Mouse (Mus musculus) hindbrain, embryonic 16.5 days (tissue): ENCODE data around the gene Gmpr2. TPM values are rescaled to one million over a fixed set of nuclear protein-coding genes. Genes with fewer than 3 reads are reported as not detected.
A peak's percentile ranks its signal among the peaks of the same experiment; 100 is the strongest.

Experiments
- ATAC-seq: fragments of 200-750 bp; cut with Nextera tagmentation; 2 replicates; pipeline ENCODE4 v1.8.0; 2017; ENCODE audit warnings: moderate TSS enrichment, moderate library complexity
- H3K27ac ChIP-seq: fragments of 300-500 bp; sonication (generic); 2 replicates; pipeline ENCODE4 v1.5.1; 2014; ENCODE audit warnings: low read depth, mild to moderate bottlenecking, control low read depth, low read length, moderate library complexity
- H3K27me3 ChIP-seq: fragments of 300-500 bp; sonication (generic); replicated peaks from 2 replicates; pipeline ENCODE4 v1.6.1; 2014; ENCODE audit warnings: low read length; ENCODE audit not compliant: control insufficient read depth, insufficient read depth
- H3K36me3 ChIP-seq: fragments of 300-500 bp; sonication (generic); 2 replicates; pipeline ENCODE4 v1.6.1; 2014; ENCODE audit warnings: mild to moderate bottlenecking, low read length, moderate library complexity, mixed read lengths; ENCODE audit not compliant: control insufficient read depth, insufficient read depth
- H3K4me1 ChIP-seq: fragments of 300-500 bp; sonication (generic); 2 replicates; pipeline ENCODE4 v1.6.1; 2014; ENCODE audit warnings: low read depth, low read length; ENCODE audit not compliant: control insufficient read depth, insufficient read depth
- H3K4me2 ChIP-seq: fragments of 300-500 bp; sonication (generic); 2 replicates; pipeline ENCODE4 v1.6.1; 2014; ENCODE audit warnings: mild to moderate bottlenecking, low read length, control low read depth, moderate library complexity
- H3K4me3 ChIP-seq: fragments of 300-500 bp; sonication (generic); 2 replicates; pipeline ENCODE4 v1.5.1; 2014; ENCODE audit warnings: mild to moderate bottlenecking, low read length, control low read depth, moderate library complexity
- H3K9ac ChIP-seq: fragments of 300-500 bp; sonication (generic); 2 replicates; pipeline ENCODE4 v1.6.1; 2014; ENCODE audit warnings: low read depth, mild to moderate bottlenecking, control low read depth, low read length, moderate library complexity
- H3K9me3 ChIP-seq: fragments of 300-500 bp; sonication (generic); 2 replicates; pipeline ENCODE4 v1.6.1; 2014; ENCODE audit warnings: mild to moderate bottlenecking, low read length, moderate library complexity; ENCODE audit not compliant: control insufficient read depth
- WGBS: fragments of 180-500 bp; shearing (Covaris S2); extraction: QIAGEN DNeasy Blood & Tissue Kit; methylation state at CpG from one replicate; pipeline ENCODE4 v1.1.7; 2014; 5-methylcytosine and 5-hydroxymethylcytosine counted together
- polyA plus RNA-seq: library from polyadenylated mRNA; unstranded; fragments of >200 nt; fragmentation: Nextera tagmentation; extraction: Ambion mirVana; gene quantifications from 2 replicates; pipeline ENCODE4 v1.2.1, GENCODE M21; 2015

Gene Gmpr2
- polyA plus RNA-seq, result 48.6 and 50.4 TPM in 2 replicates

DNA sequence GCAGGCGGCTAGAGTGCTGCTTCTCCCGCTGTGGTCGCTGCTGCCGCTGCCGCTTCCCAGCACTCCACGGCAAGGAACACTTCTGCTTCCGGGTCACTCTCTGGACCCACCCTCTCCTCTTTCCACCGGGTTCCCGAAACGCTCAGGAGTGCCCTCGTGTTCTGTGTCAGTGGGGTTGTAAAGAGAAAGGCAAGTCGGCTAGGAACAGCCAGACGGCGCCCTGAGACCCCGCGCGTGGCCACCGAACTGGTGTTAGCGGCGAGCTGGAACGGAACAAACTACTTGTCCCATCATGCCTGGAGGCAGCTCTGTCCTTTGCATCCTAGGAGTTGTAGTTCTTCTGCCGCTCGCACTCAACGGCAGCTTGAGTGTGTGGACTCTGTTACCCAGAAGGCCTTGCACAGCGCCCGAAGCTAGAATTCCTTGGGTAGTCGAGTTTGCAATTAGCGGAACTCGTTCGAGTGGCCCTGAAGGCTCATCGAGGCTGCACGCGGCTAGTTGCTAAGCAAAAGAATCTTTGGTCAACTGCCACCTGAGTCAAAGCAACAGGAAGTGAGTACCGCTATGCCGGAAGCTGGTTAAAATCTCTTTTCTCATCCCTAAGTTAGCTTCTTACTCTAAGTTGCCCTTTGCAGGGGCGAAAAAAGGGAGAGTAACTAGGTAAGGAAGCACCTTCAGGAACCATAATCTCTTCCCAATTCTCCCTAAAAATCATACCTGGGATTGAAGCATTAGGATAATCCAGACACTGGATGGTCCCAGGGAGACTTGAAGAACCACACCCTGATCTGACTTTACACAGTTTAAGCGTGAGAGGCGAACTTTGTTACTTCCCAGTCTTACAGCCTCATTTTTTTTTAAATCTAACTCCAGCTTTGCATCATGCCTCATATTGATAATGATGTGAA lies at the start of gene Gmpr2, which contains the start of gene Nedd8:
Gmpr2 (plus strand) TSS at position 109 of the 908 bp plus-strand sequence.
Nedd8 (minus strand) TSS at position 292 of the 908 bp plus-strand sequence.
- peak within 1 kb of the TSS; percentile 85 for H3K9ac ChIP-seq
- ATAC-seq, result peak; percentile 98
- peak within 1 kb of the TSS; percentile 94 for H3K27ac ChIP-seq
- H3K27me3 ChIP-seq, result no peaks in the 10 kb centered on the region
- H3K4me1 ChIP-seq, result peaks cover 16% of the 10 kb centered on the region
- 1% methylated on average over 38 of the region's 38 CpGs for WGBS
- H3K4me2 ChIP-seq, result peak within 1 kb of the TSS; percentile 97
- peak within 1 kb of the TSS; percentile 76 for H3K4me3 ChIP-seq
- no peaks in the 10 kb centered on the region for H3K9me3 ChIP-seq
- peaks cover 15% of the 10 kb centered on the region for H3K36me3 ChIP-seq

DNA sequence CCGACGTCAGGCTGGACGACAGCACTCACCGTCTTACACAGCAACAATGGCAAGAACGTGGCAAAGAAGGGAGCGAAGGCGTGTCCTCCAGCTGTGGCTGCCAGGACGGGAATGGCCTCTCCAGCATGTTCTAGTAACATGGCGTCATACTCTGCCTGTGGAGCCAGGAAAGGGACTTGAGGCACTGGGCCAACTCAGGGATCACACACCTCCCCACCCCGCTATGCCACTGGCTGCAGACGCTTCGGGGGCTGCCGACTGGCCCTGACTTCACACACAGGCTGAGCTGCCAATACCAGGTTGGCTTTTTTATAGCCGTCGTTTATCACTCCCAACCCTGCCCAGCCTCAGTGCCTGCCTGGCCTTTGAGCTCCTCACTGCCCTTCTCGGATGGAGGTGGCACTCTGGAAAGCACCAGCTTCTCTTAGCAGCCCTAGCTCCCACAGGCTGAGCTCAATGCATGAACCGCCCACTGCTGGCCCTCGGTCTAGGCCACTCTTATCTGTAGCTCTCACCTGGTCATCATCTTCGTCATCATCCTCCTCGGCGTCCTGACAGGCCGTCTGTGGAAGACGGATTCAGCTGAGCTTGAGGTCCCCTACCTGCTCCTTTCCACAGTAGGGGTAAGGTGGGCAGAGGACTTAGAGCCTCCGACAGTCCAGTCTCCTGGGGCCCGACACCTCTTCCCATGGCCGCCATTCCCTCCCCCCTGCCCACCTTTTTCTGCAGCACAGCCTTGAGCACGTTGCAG lies 43.5 kb upstream of the Gmpr2 start:
- Histone ChIP-seq H3K27me3 (no peaks in the 10 kb centered on the region), H3K9ac (no peak overlapping the region), H3K4me1 (no peaks in the 10 kb centered on the region), H3K27ac (no peak overlapping the region), H3K4me2 (no peak overlapping the region), H3K36me3 (peaks cover 75% of the 10 kb centered on the region), H3K4me3 (no peak overlapping the region), H3K9me3 (no peaks in the 10 kb centered on the region)
- ATAC-seq, result no peak
- WGBS, result 88% methylated on average over 27 of the region's 27 CpGs

DNA sequence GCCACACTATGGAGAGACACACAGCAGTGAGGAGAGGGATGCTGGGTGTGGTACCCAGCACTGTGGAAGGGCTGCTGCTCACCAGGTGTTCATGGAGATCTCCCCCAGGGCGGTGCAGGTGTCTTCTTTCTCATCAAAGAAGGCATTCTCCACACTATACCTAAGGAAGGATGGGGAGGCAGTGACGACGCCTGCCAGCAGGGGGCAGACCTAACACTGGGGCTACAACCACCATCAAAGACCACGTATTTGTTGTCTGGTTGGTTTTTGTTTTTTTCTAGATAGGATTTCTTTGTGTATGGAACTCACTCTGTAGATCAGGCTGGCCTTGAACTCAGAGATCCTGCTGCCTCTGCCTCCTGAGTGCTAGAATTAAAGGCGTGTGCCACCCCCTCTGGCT lies 42.4 kb upstream of the Gmpr2 start:
- no peak overlapping the region for H3K9ac ChIP-seq
- WGBS, result 55% methylated on average over 5 of the region's 5 CpGs
- H3K9me3 ChIP-seq, result no peaks in the 10 kb centered on the region
- no peak overlapping the region for H3K27ac ChIP-seq
- ATAC-seq, result no peak
- no peaks in the 10 kb centered on the region for H3K27me3 ChIP-seq
- H3K36me3 ChIP-seq, result peaks cover 79% of the 10 kb centered on the region
- no peaks in the 10 kb centered on the region; the same call in 1 of the 2 replicates for H3K4me1 ChIP-seq
- no peak overlapping the region for H3K4me3 ChIP-seq
- no peak overlapping the region for H3K4me2 ChIP-seq

DNA sequence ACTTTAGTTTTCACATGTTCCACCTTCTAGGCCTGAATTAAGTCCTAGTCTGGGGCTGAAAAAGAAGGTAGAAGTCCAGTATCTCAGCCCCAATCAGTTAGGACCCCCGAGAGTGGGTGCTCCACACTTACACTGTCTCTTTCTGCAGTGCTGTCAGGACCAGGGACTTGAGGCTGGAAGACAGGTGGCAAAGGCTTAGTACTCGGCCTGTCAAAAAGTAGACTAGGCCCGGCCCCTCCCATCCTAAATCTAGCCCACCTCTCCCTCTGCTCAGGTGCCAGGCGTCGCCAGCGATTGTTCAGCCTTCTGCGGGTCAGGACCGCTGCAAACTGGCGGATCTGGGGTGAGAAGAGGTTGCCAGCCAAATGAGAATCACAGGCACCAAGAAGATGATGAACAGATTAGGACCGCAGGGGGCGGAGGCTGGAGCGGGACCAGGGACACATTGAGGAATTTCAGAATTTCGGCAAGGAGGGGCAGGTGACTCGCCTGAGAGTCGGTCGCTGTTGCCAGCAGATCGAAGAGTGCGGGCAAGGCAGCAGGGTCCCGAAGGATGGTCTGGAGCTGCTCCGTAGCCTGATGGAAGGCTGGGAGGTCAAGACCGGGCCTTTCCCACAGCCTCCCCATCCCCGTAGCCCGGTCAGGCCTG lies 36.7 kb upstream of the Gmpr2 start:
- H3K9ac ChIP-seq, result peak overlapping the region; percentile 75
- ATAC-seq, result peak; percentile 77
- peak overlapping the region; percentile 74 for H3K27ac ChIP-seq
- H3K4me2 ChIP-seq, result peak overlapping the region; percentile 77
- WGBS, result 2% methylated on average over 23 of the region's 23 CpGs
- no peaks in the 10 kb centered on the region for H3K9me3 ChIP-seq
- H3K36me3 ChIP-seq, result peaks cover 46% of the 10 kb centered on the region
- H3K27me3 ChIP-seq, result no peaks in the 10 kb centered on the region
- H3K4me1 ChIP-seq, result peaks cover 11% of the 10 kb centered on the region
- peak overlapping the region; percentile 61 for H3K4me3 ChIP-seq

DNA sequence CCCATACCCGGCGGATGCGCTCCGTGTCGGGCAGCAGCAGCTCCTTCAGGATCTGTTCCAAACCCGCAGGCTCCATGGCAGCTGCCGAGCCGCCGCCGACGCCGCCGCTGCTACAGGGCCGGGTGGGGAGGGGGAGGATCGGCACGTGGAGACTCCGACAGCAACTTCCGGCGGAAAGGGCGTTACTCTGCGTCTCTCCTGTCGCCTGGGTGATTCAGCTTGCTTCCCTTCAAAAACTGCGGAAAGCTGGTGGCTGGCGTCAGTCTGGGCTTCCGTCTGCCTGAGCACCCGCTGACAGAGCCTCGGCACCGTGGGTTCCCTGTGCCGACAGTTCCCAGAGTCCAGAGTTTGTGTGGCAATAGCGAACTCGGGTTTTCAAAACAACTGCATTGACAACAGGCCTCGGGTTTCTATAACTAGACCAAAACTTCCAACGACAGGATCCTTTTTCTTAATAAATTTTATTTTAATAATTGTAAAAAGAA lies 36.2 kb upstream of the Gmpr2 start, which contains the start of gene Ipo4:
Ipo4 (minus strand) TSS at position 435 of the 485 bp plus-strand sequence.
- Histone ChIP-seq H3K4me1 (peaks cover 11% of the 10 kb centered on the region), H3K4me3 (peak within 1 kb of the TSS; percentile 61), H3K27me3 (no peaks in the 10 kb centered on the region), H3K27ac (peak within 1 kb of the TSS; percentile 74), H3K9ac (peak within 1 kb of the TSS; percentile 75), H3K4me2 (peak within 1 kb of the TSS; percentile 77), H3K36me3 (peaks cover 43% of the 10 kb centered on the region), H3K9me3 (no peaks in the 10 kb centered on the region)
- whole genome bisulfite sequencing, result 1% methylated on average over 29 of the region's 33 CpGs
- ATAC-seq, result peak; percentile 91

DNA sequence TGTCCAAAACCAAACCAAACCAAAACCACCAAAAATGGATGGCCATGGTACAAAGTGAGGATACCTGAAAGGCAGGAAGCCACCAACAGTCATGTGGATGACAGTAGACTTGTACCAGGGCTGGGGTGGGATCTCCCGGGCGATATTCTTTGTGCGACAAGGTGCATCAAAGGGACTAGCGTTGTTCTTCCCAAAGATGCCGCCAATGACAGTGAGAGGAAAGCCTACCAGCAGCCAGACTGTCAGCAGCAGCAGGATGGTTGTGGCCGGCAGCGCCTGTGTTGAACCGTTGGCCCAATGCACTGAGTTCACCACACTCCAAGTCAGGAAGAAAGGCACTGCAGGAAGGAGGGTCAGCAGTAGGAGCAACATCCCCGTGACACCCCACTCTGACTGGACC lies 33.9 kb upstream of the Gmpr2 start, which contains the start of gene Gm49378:
Gm49378 (minus strand) TSS at position 101 of the 400 bp plus-strand sequence.
- H3K4me3 ChIP-seq, result no peak within 1 kb of the TSS
- H3K27me3 ChIP-seq, result no peaks in the 10 kb centered on the region
- H3K27ac ChIP-seq, result no peak within 1 kb of the TSS
- H3K9ac ChIP-seq, result no peak within 1 kb of the TSS
- peaks cover 18% of the 10 kb centered on the region for H3K4me1 ChIP-seq
- H3K9me3 ChIP-seq, result no peaks in the 10 kb centered on the region
- no peak for ATAC-seq
- H3K36me3 ChIP-seq, result peaks cover 27% of the 10 kb centered on the region
- WGBS, result 96% methylated on average over 9 of the region's 9 CpGs
- no peak within 1 kb of the TSS for H3K4me2 ChIP-seq

DNA sequence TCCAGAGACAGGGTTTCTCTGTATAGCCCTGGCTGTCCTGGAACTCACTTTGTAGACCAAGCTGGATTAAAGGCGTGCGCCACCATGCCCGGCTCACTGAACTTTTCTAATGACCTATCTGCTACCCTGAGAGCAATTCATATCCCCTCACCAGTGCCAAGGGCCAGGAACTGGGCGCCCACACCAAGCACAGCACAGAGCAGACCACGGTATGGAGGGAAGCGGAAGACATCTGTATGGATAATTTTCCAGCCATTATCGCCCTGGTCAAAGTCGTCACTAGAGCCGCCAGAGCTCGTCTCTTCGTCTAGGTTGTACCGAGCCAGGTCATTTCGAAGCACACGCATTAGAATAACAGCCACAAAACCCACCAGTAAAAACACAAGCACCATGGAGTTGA lies 30.9 kb upstream of the Gmpr2 start:
- H3K9ac ChIP-seq, result no peak overlapping the region
- H3K36me3 ChIP-seq, result peaks cover 17% of the 10 kb centered on the region
- no peaks in the 10 kb centered on the region for H3K9me3 ChIP-seq
- H3K4me3 ChIP-seq, result no peak overlapping the region
- peaks cover 23% of the 10 kb centered on the region for H3K4me1 ChIP-seq
- no peak overlapping the region for H3K4me2 ChIP-seq
- H3K27me3 ChIP-seq, result no peaks in the 10 kb centered on the region
- 97% methylated on average over 14 of the region's 14 CpGs for WGBS
- H3K27ac ChIP-seq, result no peak overlapping the region
- no peak for ATAC-seq

DNA sequence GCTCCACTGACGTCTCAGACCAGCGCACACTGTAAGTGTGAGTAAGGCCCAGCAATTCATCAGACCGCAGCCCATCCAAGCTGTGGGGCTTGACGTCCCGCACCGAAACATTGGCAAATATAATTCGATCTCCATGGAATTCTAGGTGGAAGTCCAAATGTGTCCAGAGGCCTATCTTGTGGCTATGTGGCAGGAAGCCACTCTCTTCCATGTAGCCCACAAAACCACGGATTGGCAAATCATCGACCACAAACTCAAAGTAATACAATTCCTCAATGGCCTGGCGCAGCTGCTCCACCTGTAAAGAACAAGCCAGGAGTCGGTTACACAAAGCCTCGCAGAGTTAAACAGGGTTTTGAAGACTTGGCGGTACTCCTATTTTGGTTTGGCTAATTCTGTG lies 30.4 kb upstream of the Gmpr2 start:
- Histone ChIP-seq H3K4me3 (no peak overlapping the region), H3K9me3 (no peaks in the 10 kb centered on the region), H3K9ac (no peak overlapping the region), H3K4me2 (no peak overlapping the region), H3K27ac (no peak overlapping the region), H3K27me3 (no peaks in the 10 kb centered on the region), H3K4me1 (peaks cover 19% of the 10 kb centered on the region), H3K36me3 (peaks cover 17% of the 10 kb centered on the region)
- no peak for ATAC-seq
- 95% methylated on average over 13 of the region's 13 CpGs for WGBS
